Mouse (Mus musculus): ENCODE data around the gene Rps19.
A peak's percentile ranks its signal among the peaks of the same experiment; 100 is the strongest.

Gene Rps19

GRCm38 (mm10) chr7:24902630-24903443 lies 18.7 kb downstream of the Rps19 start, which contains the start of gene Arhgef1:
TSS of gene Arhgef1 (plus strand) at chr7:24902912.
- DNase-seq (ENCODE audit: low read depth, low spot score): peak; percentile 57

- DNase-seq (ENCODE audit: low read depth, low spot score): no peak
Measured at GRCm38 (mm10) chr7:24903444-24903825, 19.3 kb downstream of the Rps19 start.

- DNase-seq (ENCODE audit: low read depth, low spot score): peak; percentile 98
Measured at GRCm38 (mm10) chr7:24904070-24904483, 19.9 kb downstream of the Rps19 start.

- peak; percentile 86 for DNase-seq (ENCODE audit: low read depth, low spot score)
Measured at GRCm38 (mm10) chr7:24904936-24905335, 20.8 kb downstream of the Rps19 start.

GRCm38 (mm10) chr7:24906551-24906950 lies 22.4 kb downstream of the Rps19 start:
- DNase-seq (ENCODE audit: low read depth, low spot score): no peak

- DNase-seq (ENCODE audit: low read depth, low spot score): peak; percentile 77
Measured at GRCm38 (mm10) chr7:24907211-24907748, 23.1 kb downstream of the Rps19 start.

- DNase-seq (ENCODE audit: low read depth, low spot score): no peak
Measured at GRCm38 (mm10) chr7:24912480-24912879, 28.3 kb downstream of the Rps19 start.

GRCm38 (mm10) chr7:24918763-24919323 lies 34.7 kb downstream of the Rps19 start:
- DNase-seq (ENCODE audit: low read depth, low spot score): no peak

GRCm38 (mm10) chr7:24919728-24920127 lies 35.6 kb downstream of the Rps19 start:
- no peak for DNase-seq (ENCODE audit: low read depth, low spot score)

GRCm38 (mm10) chr7:24930475-24930874 lies 46.3 kb downstream of the Rps19 start:
- no peak for DNase-seq (ENCODE audit: low read depth, low spot score)

GRCm38 (mm10) chr7:24931651-24932050 lies 47.5 kb downstream of the Rps19 start:
- no peak for DNase-seq (ENCODE audit: low read depth, low spot score)

Data from ZHBTc4 (cell line).